ENCODE assay signal across 1 mouse cellular context in the genomic region with DNA sequence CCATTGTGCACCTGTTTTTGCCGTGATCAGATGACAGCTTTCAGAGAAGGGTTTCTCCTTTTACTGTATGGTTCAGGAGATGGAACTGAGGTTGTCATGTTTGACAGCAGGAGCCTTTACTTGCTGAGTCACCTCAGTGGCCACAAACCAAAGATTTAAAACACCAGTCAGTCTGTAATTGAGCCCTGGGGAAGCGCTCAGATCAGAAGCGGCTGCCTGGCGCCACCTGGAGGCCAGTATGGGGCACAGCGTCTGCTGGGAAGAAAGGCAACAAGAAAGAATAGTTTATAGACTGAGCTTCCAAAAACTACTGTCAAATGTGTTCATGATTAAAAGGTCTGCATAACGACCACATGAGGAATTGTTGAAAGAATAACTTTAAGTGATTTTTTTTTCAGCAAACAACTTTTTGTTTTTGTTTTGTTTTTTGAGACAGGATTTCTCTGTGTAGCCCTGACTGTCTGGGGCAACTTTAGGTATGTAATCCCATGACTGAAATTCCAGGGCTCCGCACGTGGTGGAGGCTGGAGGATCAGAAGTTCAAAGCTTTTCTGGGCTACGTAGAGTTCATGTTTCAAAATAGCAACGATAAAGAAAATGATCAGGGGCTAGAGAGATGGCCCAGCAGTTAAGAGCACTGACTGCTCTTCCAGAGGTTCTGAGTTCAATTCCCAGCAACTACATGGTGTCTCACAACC.
TF ChIP-seq lines count a peak whose summit lies in the region.

No protein-coding gene starts in this region.

TF ChIP-seq in CH12.LX, 34 proteins besides CTCF, POLR2A, EP300 and RAD21:
- TF ChIP-seq PAX5 (IDR thresholded peaks at IDR 0.05; ENCODE audit: low read length) (no peak), E2F4 (IDR thresholded peaks at IDR 0.05; ENCODE audit: insufficient replicate concordance, low read depth, low read length) (0 out of 2 replicates have a peak, but pooled peaks have one; percentile 63), HCFC1 (IDR thresholded peaks at IDR 0.05; ENCODE audit: low read depth, low read length) (0 out of 2 replicates have a peak, but pooled peaks have one; percentile 17), ELF1 (IDR thresholded peaks at IDR 0.05; ENCODE audit: low read depth, low read length) (peak; percentile 45; the same call in 1 of the 2 replicates), KAT2A (IDR thresholded peaks at IDR 0.05; ENCODE audit: insufficient replicate concordance, low read length) (no peak), ZNF384 (IDR thresholded peaks at IDR 0.05; ENCODE audit: low read depth, low read length) (no peak), ZKSCAN1 (IDR thresholded peaks at IDR 0.05; ENCODE audit: borderline replicate concordance, low read depth, low read length) (no peak), POLR2AphosphoS2 (IDR thresholded peaks at IDR 0.05; ENCODE audit: low read depth, low read length) (no peak), MYC (IDR thresholded peaks at IDR 0.05; ENCODE audit: low read depth, low read length) (0 out of 2 replicates have a peak, but pooled peaks have one; percentile 33), TBP (conservative IDR thresholded peaks at IDR 0.05; ENCODE audit: low read depth, low read length) (no peak), ETS1 (conservative IDR thresholded peaks at IDR 0.05; ENCODE audit: low read depth, low read length) (peak; percentile 76), NELFE (IDR thresholded peaks at IDR 0.05; ENCODE audit: low read depth, low read length) (no peak; the same call in 1 of the 2 replicates), SMC3 (IDR thresholded peaks at IDR 0.05; ENCODE audit: low read depth, low read length) (peak; percentile 89), USF1 (IDR thresholded peaks at IDR 0.05; ENCODE audit: low read depth, low read length) (no peak), GABPA (IDR thresholded peaks at IDR 0.05; ENCODE audit: insufficient replicate concordance, low read depth, low read length) (no peak), TCF12 (IDR thresholded peaks at IDR 0.05; ENCODE audit: low read depth, low read length) (peak; percentile 59; the same call in 1 of the 2 replicates), ZC3H11A (IDR thresholded peaks at IDR 0.05; ENCODE audit: low read depth, low read length) (peak; percentile 52; the same call in 1 of the 2 replicates), NRF1 (IDR thresholded peaks at IDR 0.05; ENCODE audit: low read depth, low read length) (0 out of 2 replicates have a peak, but pooled peaks have one; percentile 21), JUND (conservative IDR thresholded peaks at IDR 0.05; ENCODE audit: low read depth, low read length) (0 out of 2 replicates have a peak, but pooled peaks have one; percentile 53), MXI1 (IDR thresholded peaks at IDR 0.05; ENCODE audit: low read depth, low read length) (peak; percentile 70; the same call in 1 of the 2 replicates), USF2 (conservative IDR thresholded peaks at IDR 0.05; ENCODE audit: low read depth, low read length) (no peak), BHLHE40 (IDR thresholded peaks at IDR 0.05; ENCODE audit: low read depth, low read length) (peak; percentile 57), IRF4 (IDR thresholded peaks at IDR 0.05; ENCODE audit: low read depth, low read length) (peak; percentile 65), MAX (IDR thresholded peaks at IDR 0.05; ENCODE audit: low read length) (0 out of 2 replicates have a peak, but pooled peaks have one; percentile 13), MAFK (IDR thresholded peaks at IDR 0.05; ENCODE audit: insufficient replicate concordance, low read length) (peak; percentile 95), CHD1 (IDR thresholded peaks at IDR 0.05; ENCODE audit: low read depth, low read length) (peak; percentile 52; the same call in 1 of the 2 replicates), UBTF (IDR thresholded peaks at IDR 0.05; ENCODE audit: low read depth, low read length) (no peak), ZMIZ1 (IDR thresholded peaks at IDR 0.05; ENCODE audit: low read depth, low read length) (no peak), SIN3A (IDR thresholded peaks at IDR 0.05; ENCODE audit: low read length) (peak; percentile 87), MEF2A (IDR thresholded peaks at IDR 0.05; ENCODE audit: borderline replicate concordance, low read depth, low read length) (peak; percentile 53; the same call in 1 of the 2 replicates), JUN (IDR thresholded peaks at IDR 0.05; ENCODE audit: insufficient read depth, low read depth, low read length) (peak; percentile 30; the same call in 1 of the 2 replicates), CHD2 (IDR thresholded peaks at IDR 0.05; ENCODE audit: low read length) (no peak), MAZ (IDR thresholded peaks at IDR 0.05; ENCODE audit: low read depth, low read length) (no peak), RCOR1 (conservative IDR thresholded peaks at IDR 0.05; ENCODE audit: low read depth, low read length) (no peak)
